Mouse (Mus musculus) C2C12 (cell line): ENCODE measurements around the gene Adgrv1. TPM values are rescaled to one million over a fixed set of nuclear protein-coding genes. Genes with fewer than 3 reads are reported as not detected.

ENCODE experiments used
- H3K27me3 ChIP-seq: one replicate; pipeline ENCODE4 v1.6.1; 2011; ENCODE audit not compliant: control insufficient read depth, insufficient read depth, insufficient read length
- H3K36me3 ChIP-seq: one replicate; pipeline ENCODE4 v1.6.1; 2011; ENCODE audit not compliant: control insufficient read depth, insufficient read depth
- H3K4me3 ChIP-seq: one replicate; pipeline ENCODE4 v1.5.1; 2011; ENCODE audit warnings: mild to moderate bottlenecking, control low read depth; ENCODE audit not compliant: poor library complexity, insufficient read depth, severe bottlenecking
- H3K79me2 ChIP-seq: one replicate; pipeline ENCODE4 v1.6.1; 2011; ENCODE audit not compliant: control insufficient read depth, insufficient read depth
- H3K79me3 ChIP-seq: one replicate; pipeline ENCODE4 v1.6.1; 2011; ENCODE audit warnings: low read depth, control low read depth
- H3ac ChIP-seq: one replicate; pipeline ENCODE3; 2011; ENCODE audit warnings: low read depth; ENCODE audit not compliant: control insufficient read depth, insufficient read length
- CEBPB ChIP-seq: IDR thresholded peaks from one replicate; pipeline ENCODE4 v1.6.1; 2011; ENCODE audit warnings: low read depth, mild to moderate bottlenecking, control low read depth, moderate library complexity
- CTCF ChIP-seq: IDR thresholded peaks from one replicate; pipeline ENCODE4 v1.5.1; 2011; ENCODE audit not compliant: control insufficient read depth, insufficient read depth, insufficient read length
- FOSL1 ChIP-seq: IDR thresholded peaks from one replicate; pipeline ENCODE4 v1.8.0; 2011; ENCODE audit warnings: mild to moderate bottlenecking, low read length; ENCODE audit not compliant: poor library complexity, insufficient read depth, severe bottlenecking
- MAX ChIP-seq: IDR thresholded peaks from one replicate; pipeline ENCODE4 v1.6.1; 2011; ENCODE audit warnings: mild to moderate bottlenecking, control low read depth
- MYOD1 ChIP-seq: IDR thresholded peaks from one replicate; pipeline ENCODE4 v1.6.1; 2011; ENCODE audit warnings: low read depth; ENCODE audit not compliant: control insufficient read depth, insufficient read length
- MYOG ChIP-seq: IDR thresholded peaks from one replicate; pipeline ENCODE4 v1.6.1; 2011; ENCODE audit not compliant: control insufficient read depth, insufficient read length; ENCODE audit errors: extremely low read depth
- USF1 ChIP-seq: IDR thresholded peaks from one replicate; pipeline ENCODE4 v1.6.1; 2011; ENCODE audit warnings: low read depth, mild to moderate bottlenecking, control low read depth, moderate library complexity
- polyA plus RNA-seq: library from polyadenylated mRNA; unstranded; fragments of >200 nt; fragmentation: generic; extraction: Trizol; gene quantifications from one replicate; pipeline ENCODE4 v1.2.1, GENCODE M21; 2012; ENCODE audit warnings: missing spikeins

Gene Adgrv1
- polyA plus RNA-seq, 1 experiment, result 0.18 TPM

DNA sequence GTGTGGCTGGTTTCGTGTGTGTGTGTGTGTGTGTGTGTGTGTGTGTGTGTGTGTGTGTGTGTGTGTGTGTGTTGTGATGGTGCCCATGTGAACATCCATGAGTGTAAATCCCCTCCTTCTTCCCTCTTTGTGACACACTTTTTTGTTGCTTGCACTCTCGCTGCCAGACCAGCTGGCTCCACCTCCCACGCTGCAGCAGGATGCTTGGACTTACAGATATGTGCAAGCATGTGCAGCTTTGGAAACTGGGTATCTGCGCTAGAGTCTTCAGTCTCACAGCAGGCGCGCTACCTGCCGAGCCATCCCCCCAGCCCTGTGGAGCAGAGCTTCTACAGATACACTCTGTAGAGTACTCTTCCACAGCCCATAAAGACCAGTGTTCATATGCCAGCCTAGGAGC is 122.8 kb downstream of the Adgrv1 start:
- no peak overlapping the region for H3K4me3 ChIP-seq
- TF ChIP-seq MYOG (no peak), MYOD1 (no peak)
- peaks cover 3% of the 10 kb centered on the region for H3K27me3 ChIP-seq
- H3ac ChIP-seq, result no peak overlapping the region
- no peaks in the 10 kb centered on the region for H3K79me2 ChIP-seq
- H3K36me3 ChIP-seq, result no peaks in the 10 kb centered on the region
- no peaks in the 10 kb centered on the region for H3K79me3 ChIP-seq

DNA sequence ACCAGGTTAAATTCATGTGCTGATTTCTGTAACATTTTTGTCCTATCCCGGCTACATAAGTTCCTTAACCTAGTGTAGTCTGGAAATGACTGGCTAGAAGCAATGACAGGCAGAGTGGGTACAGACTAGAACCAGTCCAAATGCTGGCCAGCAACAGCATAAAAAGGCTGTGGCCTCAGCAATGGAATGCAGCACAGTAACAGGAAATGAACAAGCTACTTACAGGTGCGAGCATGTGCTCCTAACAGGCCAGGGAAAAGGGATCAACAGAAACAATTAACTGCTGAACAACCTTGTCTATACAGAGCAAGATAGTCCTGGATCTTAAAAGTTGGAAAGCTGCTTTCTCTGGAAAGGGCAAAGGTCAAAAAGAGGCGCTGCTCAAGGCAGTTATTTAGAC is 135.9 kb downstream of the Adgrv1 start:
- Histone ChIP-seq H3K27me3 (no peaks in the 10 kb centered on the region), H3K79me2 (no peaks in the 10 kb centered on the region), H3K79me3 (no peaks in the 10 kb centered on the region), H3ac (no peak overlapping the region), H3K4me3 (no peak overlapping the region), H3K36me3 (no peaks in the 10 kb centered on the region)
- no peak for TF ChIP-seq CTCF
- TF ChIP-seq MYOD1, result no peak
- no peak for TF ChIP-seq CEBPB
- TF ChIP-seq MYOG, result no peak
- no peak for TF ChIP-seq USF1
- TF ChIP-seq MAX, result no peak
- no peak for TF ChIP-seq FOSL1

DNA sequence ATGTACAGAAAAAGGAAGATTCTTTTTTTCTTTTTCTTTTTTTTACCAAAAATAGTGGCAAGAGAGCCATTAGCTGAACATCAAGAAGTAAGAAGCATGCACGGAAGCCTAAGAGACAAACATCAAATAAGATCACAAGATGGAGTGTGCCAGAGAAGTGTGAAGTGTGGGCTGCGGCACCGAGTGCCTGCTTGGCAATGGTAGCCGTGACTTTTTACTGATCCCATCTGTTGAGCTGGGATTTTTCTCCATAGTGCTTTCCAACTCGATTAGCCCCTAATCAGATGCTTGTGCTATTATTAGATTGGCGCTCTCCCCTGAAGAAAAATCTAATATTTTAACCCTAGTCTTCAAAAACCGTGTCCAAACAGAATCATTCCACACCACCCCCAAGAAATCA is 141.0 kb downstream of the Adgrv1 start:
- TF ChIP-seq FOSL1, result no peak
- TF ChIP-seq CEBPB, result no peak
- TF ChIP-seq USF1, result no peak
- TF ChIP-seq CTCF, result no peak
- no peak for TF ChIP-seq MYOD1
- TF ChIP-seq MAX, result no peak
- TF ChIP-seq MYOG, result no peak
- Histone ChIP-seq H3K79me3 (no peaks in the 10 kb centered on the region), H3K36me3 (no peaks in the 10 kb centered on the region), H3K79me2 (no peaks in the 10 kb centered on the region), H3ac (no peak overlapping the region), H3K27me3 (no peaks in the 10 kb centered on the region), H3K4me3 (no peak overlapping the region)

DNA sequence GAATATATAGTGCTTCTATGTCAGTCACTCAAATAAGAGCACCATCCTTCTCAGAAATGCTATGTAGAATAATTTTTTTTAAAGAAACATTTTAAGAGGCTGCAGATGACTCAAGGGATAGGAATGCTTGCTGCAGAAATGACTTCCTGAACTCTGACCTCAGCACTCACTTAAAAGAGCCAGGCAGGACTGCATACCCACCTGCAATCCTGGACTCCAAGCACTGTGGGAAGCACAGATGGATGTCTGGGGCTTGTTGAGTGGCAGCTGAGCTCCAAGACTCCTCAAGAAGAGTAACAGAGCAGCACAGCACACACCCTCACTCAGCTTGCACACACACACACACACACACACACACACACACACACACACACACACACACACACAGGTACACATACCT is 146.0 kb downstream of the Adgrv1 start:
- no peak overlapping the region for H3ac ChIP-seq
- H3K4me3 ChIP-seq, result no peak overlapping the region
- H3K79me2 ChIP-seq, result no peaks in the 10 kb centered on the region
- TF ChIP-seq MAX, result no peak
- no peak for TF ChIP-seq CTCF
- no peak for TF ChIP-seq FOSL1
- TF ChIP-seq MYOG, result no peak
- no peak for TF ChIP-seq USF1
- TF ChIP-seq CEBPB, result no peak
- TF ChIP-seq MYOD1, result no peak
- H3K27me3 ChIP-seq, result peaks cover 3% of the 10 kb centered on the region
- H3K36me3 ChIP-seq, result no peaks in the 10 kb centered on the region
- no peaks in the 10 kb centered on the region for H3K79me3 ChIP-seq

DNA sequence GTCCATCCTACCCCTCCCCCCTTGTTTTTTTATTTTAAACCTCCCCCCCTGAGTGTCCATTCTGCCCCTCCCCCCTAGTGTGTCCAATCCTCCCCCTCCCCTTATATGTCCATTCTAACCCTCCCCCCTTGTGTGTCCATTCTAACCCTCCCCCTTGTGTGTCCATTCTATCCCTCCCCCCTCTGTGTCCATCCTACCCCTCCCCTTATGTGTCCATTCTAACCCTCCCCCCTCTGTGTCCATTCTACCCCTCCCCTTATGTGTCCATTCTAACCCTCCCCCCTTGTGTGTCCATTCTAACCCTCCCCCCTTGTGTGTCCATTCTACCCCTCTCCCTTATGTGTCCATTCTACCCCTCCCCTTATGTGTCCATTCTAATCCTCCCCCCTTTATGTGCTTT is 159.2 kb downstream of the Adgrv1 start:
- H3K4me3 ChIP-seq, result no peak overlapping the region
- no peaks in the 10 kb centered on the region for H3K36me3 ChIP-seq
- H3K79me2 ChIP-seq, result no peaks in the 10 kb centered on the region
- no peak overlapping the region for H3ac ChIP-seq
- no peaks in the 10 kb centered on the region for H3K27me3 ChIP-seq
- H3K79me3 ChIP-seq, result no peaks in the 10 kb centered on the region
- TF ChIP-seq FOSL1 (no peak), MYOD1 (no peak), MAX (no peak), CTCF (no peak), USF1 (no peak), CEBPB (no peak), MYOG (no peak)

DNA sequence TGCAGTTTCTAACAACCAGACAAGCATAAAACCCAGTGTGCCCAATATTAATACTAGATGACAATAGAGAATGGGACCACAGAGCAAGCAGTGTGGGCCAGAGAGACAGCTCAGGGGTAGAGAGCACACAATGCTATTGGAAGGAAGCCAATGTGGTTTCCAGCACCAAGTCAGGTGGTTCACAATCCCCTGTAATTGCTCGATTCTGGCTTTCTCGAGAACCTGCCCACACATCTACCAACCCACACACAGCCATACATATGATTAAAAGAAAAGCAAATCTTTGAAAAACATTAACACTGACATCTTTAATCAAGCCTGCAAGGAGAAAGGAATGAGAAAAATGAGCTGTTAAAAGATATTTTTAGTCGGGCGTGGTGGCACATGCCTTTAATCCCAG is 166.3 kb downstream of the Adgrv1 start:
- Histone ChIP-seq H3K36me3 (no peaks in the 10 kb centered on the region), H3K79me3 (no peaks in the 10 kb centered on the region), H3ac (no peak overlapping the region), H3K79me2 (no peaks in the 10 kb centered on the region), H3K27me3 (no peaks in the 10 kb centered on the region), H3K4me3 (no peak overlapping the region)
- no peak for TF ChIP-seq USF1
- TF ChIP-seq FOSL1, result no peak
- TF ChIP-seq CEBPB, result no peak
- no peak for TF ChIP-seq MAX
- no peak for TF ChIP-seq MYOD1
- no peak for TF ChIP-seq CTCF
- TF ChIP-seq MYOG, result no peak
